Mouse (Mus musculus) natural killer cell, adult 2 months (primary cell): Measurements from ENCODE around the gene Bmp8a.

Source experiments
- DNase-seq, 2 experiments: peaks; one replicate each; pipeline ENCODE4 v3.0.0; 2022; ENCODE audit warnings: low spot score in 2 of 2

Bmp8a gene

DNA sequence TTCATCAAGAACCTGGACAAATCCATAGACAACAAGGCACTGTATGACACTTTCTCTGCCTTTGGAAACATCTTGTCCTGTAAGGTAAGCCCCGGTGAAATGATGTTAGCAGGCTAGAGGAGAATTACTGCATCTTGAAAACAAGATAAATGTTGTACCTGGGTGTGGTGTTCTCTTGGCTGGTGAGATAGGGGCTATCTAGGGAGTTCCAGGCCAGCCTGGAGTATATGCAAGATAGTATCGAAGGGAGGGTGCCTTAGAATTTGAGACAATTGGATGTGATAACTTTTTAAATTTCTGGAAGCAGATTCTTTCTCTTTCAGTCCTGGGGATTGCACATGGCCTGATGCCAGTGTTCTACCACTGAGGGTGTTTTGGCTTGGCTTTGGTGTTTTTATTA is 56.3 kb downstream of the Bmp8a start:
- DNase-seq = no peak

DNA sequence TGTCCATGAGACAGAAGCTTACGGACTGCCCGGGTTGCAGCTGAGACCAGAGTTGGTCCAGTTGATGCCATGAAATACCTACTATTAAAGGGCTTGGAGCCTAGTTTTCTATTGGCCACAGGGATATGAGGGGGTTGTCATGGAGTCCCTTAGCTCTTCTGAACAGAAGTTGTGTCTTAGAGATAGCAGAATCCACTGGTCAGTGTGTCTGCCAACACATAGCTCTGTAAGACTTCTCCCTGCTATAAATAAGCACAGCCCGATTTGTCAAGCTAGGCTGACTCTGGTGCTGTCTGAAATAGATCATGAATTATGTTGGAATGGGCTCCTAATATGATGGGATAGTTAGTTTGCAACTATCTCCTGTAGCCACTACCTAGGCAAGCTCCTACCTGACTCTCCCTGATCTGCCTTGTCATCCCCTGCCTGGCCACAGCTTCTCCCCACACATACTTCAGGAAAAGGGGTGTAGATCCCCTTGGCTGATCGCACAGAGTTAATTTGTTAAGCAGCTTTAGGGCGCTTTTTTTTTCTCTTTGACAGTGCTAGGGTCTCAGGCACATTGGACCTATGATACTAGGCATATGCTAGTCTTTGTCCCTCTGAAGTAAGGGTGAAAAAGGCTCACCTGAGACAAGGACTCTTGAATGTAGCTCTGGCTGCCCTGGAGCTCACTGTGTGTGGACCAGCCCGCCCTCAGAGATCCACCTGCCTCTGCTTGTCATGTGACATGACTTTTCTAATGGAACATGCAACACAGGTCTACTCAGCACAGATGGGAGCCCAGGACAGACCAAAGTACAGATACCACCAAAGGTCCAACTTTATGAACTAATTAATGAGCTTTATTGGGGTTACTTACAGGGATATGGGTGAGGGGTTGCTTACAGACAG is 58.1 kb downstream of the Bmp8a start:
- DNase-seq = no peak

DNA sequence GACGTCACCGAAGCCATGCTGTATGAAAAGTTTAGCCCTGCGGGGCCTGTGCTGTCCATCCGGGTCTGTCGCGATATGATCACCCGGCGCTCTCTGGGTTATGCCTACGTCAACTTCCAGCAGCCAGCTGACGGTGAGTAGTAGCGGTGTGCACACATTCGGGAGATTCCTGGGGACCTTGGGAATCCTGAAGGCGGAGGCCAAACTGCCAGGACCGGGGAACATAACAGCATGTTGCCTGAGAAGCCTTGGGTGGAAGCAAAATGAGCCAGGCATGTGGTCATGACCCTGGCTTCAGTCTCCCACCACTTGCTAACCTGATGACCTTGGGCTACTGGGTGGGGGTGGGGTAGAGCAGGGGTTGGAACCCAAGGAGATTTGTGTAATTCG is 59.4 kb downstream of the Bmp8a start:
- peak in 1 of 2 experiments; percentile 13 for DNase-seq

DNA sequence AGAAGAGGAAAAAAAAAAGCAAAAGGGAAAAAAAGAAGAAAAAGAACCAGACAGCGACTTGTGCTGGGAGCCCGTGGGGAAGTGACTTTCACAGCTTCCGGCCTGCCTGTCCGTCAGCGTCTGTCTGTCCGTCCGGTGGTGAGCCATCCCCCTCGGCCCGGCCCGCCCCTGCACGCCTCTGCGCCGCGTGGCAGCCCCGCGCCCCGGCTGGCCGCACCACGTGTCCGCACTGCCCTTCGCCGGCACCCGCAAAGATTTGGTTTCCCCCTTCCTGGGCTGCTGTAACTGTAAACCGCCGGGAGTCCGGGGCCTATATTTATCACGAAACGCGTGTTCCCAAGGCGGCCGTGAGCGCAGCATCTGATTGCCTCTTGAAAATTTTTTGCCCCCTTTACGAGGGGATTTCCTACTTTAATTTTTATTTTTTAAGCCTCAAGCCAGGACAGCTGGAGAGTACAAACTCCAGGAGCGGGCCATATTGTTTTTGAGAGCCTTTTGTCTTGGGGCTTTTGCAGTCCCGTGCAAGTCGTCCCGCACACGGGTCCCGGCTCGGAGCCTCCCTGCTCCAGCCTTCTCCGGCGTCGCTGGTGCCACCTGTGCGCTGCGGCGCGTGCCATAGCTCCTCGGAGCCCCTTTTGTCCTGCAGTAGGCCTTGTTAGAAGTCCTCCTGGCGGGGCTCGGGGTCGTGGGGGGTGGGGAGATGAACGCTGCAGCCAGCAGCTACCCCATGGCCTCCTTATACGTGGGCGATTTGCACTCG is 60.0 kb downstream of the Bmp8a start:
- peak; percentile 44 to 50 for DNase-seq

DNA sequence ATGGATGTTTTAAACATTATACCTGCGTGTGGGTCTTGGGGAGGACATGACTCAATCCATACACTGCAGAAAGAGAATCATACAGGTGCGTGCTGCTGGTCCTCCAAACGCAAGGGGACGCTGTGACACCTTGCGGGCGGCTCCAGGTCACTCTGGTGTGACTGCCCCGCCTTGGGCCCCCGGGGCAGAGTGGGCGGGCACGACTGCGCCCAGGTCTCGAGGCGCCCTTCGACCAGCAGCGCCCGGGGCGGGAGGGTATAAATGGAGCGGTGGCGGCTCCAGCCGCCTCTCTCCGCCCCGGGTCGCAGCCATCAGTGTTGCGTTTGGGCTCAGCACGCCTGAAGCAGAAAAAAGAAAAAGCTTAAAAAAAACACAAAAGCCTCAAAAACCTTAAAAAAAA is 60.6 kb downstream of the Bmp8a start:
- peak; percentile 87 to 94 for DNase-seq

DNA sequence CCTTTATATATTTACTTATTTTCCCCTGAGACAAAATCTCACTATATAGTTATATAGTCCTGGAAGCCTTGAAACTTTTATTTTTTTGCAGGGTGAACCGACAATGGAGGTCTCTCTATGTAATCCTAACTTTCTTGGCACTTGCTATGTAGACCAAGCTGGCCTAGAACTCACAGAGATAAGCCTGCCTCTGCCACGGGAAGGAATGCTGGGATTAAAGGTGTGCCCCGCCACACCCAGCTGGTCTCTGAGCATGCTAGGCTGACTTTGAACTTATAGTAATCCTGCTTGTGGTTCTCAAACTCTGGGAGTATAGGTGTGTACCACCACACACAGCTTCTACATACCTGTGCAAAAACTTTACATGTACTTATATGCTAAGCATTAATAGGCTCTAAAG is 62.9 kb downstream of the Bmp8a start:
- no peak for DNase-seq

DNA sequence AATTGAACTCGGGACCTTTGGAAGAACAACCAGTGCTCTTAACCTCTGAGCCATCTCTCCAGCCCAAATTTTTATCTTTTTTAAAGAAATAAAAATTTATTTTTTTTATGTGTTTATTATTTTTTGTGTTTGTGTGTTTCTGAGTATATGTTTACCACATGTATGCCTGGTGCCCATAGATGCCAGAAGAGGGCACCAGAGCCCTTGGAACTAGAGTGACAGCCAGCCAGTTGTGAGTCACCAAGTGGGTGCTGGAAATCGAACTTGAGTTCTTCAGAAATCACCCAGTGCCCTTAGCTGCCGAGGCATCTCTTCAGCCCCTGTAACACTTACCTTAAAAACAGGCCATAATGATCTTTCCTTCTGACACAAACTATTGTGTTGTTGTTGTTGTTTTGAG is 72.0 kb downstream of the Bmp8a start:
- DNase-seq = no peak
